Mouse (Mus musculus): ENCODE measurements around the gene Arf3. TPM values are rescaled to one million over a fixed set of nuclear protein-coding genes. Genes with fewer than 3 reads are reported as not detected.
A peak's percentile ranks its signal among the peaks of the same experiment; 100 is the strongest.

Gene Arf3
- polyA plus RNA-seq, 1 experiment from 2014 or later, result 49.1 TPM

DNA sequence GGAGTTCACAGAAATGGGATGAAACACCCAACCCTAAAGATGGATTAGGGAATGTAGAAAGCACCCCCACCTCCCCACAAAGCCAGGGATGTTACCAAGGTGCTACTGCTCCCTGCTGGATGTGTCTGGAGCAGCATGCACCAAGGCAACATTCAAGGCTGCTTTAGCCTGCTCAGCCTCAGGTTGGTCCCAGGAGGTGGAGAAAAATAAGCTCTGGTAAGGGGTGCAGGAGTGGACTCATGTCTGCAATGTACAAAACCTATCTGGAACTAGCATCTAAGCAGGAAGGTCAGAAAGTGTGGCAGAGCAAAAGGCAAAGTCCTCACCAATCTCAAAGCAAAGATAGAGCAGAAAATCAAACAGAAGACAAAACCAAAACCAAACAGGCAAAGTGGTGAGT is 25.1 kb downstream of the Arf3 start:
- no peak overlapping the region for H3K4me3 ChIP-seq
- DNase-seq (ENCODE audit: low spot score), result no peak
- no peaks in the 10 kb centered on the region for H3K4me1 ChIP-seq
- no peaks in the 10 kb centered on the region for H3K9me3 ChIP-seq (replicated peaks)
- no peaks in the 10 kb centered on the region for H3K27me3 ChIP-seq (ENCODE audit: low read depth, poor library complexity, severe bottlenecking)
- peaks cover 81% of the 10 kb centered on the region for H3K36me3 ChIP-seq
- H3K27ac ChIP-seq, result no peak overlapping the region

- no peaks in the 10 kb centered on the region for H3K9me3 ChIP-seq (replicated peaks)
- peaks cover 67% of the 10 kb centered on the region for H3K36me3 ChIP-seq
- H3K4me1 ChIP-seq, result 0 out of 2 replicates have a peak, but pooled peaks cover 5% of the 10 kb centered on the region
- H3K4me3 ChIP-seq, result no peak overlapping the region
- WGBS, result 92% methylated on average over 10 of the region's 10 CpGs
- no peak for DNase-seq (ENCODE audit: low spot score)
- H3K27ac ChIP-seq, result no peak overlapping the region
- no peaks in the 10 kb centered on the region for H3K27me3 ChIP-seq (ENCODE audit: low read depth, poor library complexity, severe bottlenecking)
Measured at GRCm38 (mm10) chr15:98736521-98736920, 26.5 kb downstream of the Arf3 start.

- WGBS, result 82% methylated on average over 5 of the region's 5 CpGs
- no peaks in the 10 kb centered on the region for H3K9me3 ChIP-seq (replicated peaks)
- peaks cover 42% of the 10 kb centered on the region for H3K36me3 ChIP-seq
- H3K4me3 ChIP-seq, result no peak overlapping the region
- no peaks in the 10 kb centered on the region for H3K27me3 ChIP-seq (ENCODE audit: low read depth, poor library complexity, severe bottlenecking)
- DNase-seq (ENCODE audit: low spot score), result no peak
- H3K4me1 ChIP-seq, result peaks cover 12% of the 10 kb centered on the region; the same call in 1 of the 2 replicates
- H3K27ac ChIP-seq, result no peak overlapping the region
Measured at GRCm38 (mm10) chr15:98733976-98734566, 28.9 kb downstream of the Arf3 start.

DNA sequence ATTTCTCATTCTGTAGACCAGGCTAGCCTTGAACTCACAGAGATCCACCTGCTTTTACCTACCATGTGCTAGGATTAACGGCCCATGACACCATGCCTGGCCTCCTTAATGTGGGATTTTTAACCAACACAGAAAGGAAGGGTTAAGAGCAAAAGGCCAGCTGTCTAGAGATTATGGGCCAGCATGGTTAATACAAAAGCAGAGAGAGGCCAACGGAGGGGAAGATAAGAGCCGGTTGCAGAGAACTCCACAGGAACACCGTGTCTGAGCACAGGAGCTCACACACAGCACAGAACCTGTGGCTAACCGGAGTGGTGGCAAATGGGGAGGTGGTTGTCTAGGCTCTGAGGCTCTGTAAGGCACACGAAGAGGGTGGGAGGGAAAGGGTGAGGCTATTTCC is 29.6 kb downstream of the Arf3 start:
- Histone ChIP-seq H3K27me3 (ENCODE audit: low read depth, poor library complexity, severe bottlenecking) (no peaks in the 10 kb centered on the region), H3K9me3 (replicated peaks) (no peaks in the 10 kb centered on the region), H3K4me1 (peaks cover 19% of the 10 kb centered on the region), H3K27ac (no peak overlapping the region), H3K4me3 (no peak overlapping the region), H3K36me3 (peaks cover 35% of the 10 kb centered on the region)
- no peak for DNase-seq (ENCODE audit: low spot score)
- WGBS, result 75% methylated on average over 6 of the region's 6 CpGs

DNA sequence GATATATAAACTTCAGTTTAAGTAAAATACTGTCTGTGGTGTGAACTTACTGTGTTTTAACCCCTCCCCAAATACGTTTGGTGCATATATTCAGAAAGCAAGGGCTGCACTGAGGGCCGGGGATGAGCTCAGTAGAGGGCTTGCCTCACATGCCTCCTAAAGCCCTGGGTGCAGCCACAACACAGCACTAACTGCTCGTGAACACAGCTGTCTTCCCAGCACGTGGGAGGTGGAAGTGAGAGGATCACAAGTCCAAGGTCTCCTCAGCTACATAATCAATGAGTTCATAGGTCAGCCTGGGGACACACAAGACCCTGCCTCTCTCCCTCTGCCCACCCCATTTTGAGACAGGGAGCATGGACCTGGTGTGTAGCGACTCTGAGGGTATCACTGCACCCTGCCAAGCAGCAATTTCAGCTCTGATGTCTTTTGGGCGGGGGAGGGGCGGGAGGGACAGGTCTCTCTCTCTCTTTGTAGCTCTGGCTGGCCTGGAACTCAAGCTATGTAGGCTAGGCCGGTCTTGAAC is 30.9 kb downstream of the Arf3 start:
- Histone ChIP-seq H3K27ac (no peak overlapping the region), H3K27me3 (ENCODE audit: low read depth, poor library complexity, severe bottlenecking) (no peaks in the 10 kb centered on the region), H3K4me3 (no peak overlapping the region), H3K4me1 (peaks cover 32% of the 10 kb centered on the region), H3K36me3 (peaks cover 22% of the 10 kb centered on the region), H3K9me3 (replicated peaks) (no peaks in the 10 kb centered on the region)
- WGBS, result 69% methylated on average over 8 of the region's 8 CpGs
- DNase-seq (ENCODE audit: low spot score), result no peak

DNA sequence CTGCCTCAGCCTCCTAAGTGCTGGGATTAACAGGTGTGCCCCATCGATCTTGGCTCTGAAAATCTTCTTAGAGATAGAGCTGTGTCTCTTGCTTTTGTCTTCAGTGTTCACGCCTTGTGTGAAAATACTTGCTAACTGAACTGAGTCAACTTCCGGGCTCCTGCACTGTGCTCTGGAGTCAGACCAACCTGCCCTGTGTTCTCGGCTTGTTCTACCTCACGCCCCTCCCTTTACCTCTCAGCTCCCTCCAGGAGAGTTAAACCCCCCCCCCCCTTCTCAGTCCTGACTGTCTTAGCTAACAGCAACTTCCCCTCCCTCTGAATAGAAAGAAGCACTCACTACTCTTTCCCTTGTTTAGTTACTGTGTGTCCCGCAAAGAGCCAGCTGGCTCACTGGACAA is 32.2 kb downstream of the Arf3 start:
- no peak for DNase-seq (ENCODE audit: low spot score)
- H3K27me3 ChIP-seq (ENCODE audit: low read depth, poor library complexity, severe bottlenecking), result no peaks in the 10 kb centered on the region
- H3K9me3 ChIP-seq (replicated peaks), result no peaks in the 10 kb centered on the region
- WGBS, result 87% methylated on average over 6 of the region's 6 CpGs
- peaks cover 10% of the 10 kb centered on the region for H3K36me3 ChIP-seq
- H3K4me3 ChIP-seq, result no peak overlapping the region
- peaks cover 41% of the 10 kb centered on the region for H3K4me1 ChIP-seq
- H3K27ac ChIP-seq, result no peak overlapping the region

- Histone ChIP-seq H3K4me1 (peaks cover 41% of the 10 kb centered on the region), H3K27ac (no peak overlapping the region), H3K4me3 (no peak overlapping the region), H3K9me3 (replicated peaks) (no peaks in the 10 kb centered on the region), H3K27me3 (ENCODE audit: low read depth, poor library complexity, severe bottlenecking) (no peaks in the 10 kb centered on the region), H3K36me3 (peaks cover 2% of the 10 kb centered on the region; the same call in 1 of the 2 replicates)
- DNase-seq (ENCODE audit: low spot score), result no peak
- WGBS, result 79% methylated on average over 7 of the region's 7 CpGs
Measured at GRCm38 (mm10) chr15:98729791-98730545, 33.0 kb downstream of the Arf3 start.

DNA sequence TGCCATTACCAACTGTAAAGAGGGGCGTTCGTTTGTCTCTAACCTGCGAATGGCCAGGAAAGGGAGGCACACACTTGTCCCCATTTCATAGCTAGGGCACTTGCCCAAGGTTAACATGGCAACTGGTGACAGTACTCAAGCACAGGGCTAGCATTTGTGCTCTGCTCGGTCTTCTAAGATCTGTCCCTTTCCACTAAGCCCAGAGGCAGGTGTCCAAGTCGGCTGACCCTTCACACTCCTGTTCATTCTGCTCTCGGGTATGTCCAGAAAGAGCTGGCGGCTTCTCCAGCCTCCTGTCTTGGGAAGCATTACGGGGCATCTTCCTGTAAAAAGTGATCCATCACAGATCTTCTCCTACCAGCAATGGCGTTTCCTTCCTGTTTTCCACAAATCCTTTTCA is 34.6 kb downstream of the Arf3 start:
- Histone ChIP-seq H3K27me3 (ENCODE audit: low read depth, poor library complexity, severe bottlenecking) (peaks cover 5% of the 10 kb centered on the region; the same call in 1 of the 2 replicates), H3K9me3 (replicated peaks) (no peaks in the 10 kb centered on the region), H3K4me3 (peak overlapping the region; percentile 65), H3K27ac (peak overlapping the region; percentile 82; the same call in 1 of the 2 replicates), H3K36me3 (no peaks in the 10 kb centered on the region), H3K4me1 (peaks cover 56% of the 10 kb centered on the region)
- DNase-seq (ENCODE audit: low spot score), result no peak
- 37% methylated on average over 9 of the region's 9 CpGs for WGBS

DNA sequence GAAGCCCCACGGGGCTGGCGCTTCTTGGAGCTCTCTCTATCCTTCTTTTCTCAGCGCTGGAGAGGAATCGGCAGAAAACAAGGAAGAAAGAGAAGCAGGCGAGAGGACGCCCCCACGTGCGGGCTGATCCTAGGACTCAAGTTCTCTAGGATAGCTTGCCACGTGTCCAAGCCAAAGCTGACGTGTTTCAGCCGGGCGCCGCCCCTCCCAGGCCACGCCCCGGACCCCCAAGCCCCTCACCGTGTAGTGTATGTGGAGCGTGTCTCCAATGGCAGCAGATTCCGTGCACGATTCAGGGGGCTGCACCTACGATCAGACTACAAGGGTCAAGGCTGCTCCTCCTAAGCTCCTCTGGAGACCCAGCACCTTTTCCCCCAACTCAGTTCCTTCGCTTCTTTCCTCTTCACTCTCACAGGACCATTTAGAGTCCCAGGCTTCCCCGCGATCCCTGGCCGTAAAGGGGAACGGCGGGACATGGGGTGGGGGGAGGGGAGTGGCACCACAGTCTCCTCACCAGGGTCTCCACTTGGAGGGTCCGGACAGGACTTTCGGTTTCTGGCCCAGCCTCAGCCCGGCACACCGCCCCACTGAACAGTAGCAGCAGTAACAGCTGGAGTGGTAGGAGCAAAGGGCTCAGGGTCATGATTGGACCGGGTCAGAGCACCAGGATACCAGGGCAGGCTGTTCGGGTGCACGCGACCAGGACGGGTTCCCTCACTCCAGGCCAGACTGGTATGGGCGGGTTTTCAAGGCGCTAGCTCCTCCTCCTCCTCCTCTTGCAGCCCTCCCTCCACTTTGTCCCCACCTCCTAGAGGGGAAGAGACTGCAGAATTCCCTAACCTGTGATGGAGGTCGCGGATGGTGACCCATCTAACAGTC is 35.3 kb downstream of the Arf3 start, which contains the start of gene Fkbp11:
TSS of gene Fkbp11 (minus strand) at position 756 of the 879 bp plus-strand sequence.
- DNase-seq (ENCODE audit: low spot score), result peak; percentile 85
- Histone ChIP-seq H3K4me1 (peaks cover 60% of the 10 kb centered on the region), H3K9me3 (replicated peaks) (no peaks in the 10 kb centered on the region), H3K27ac (peak within 1 kb of the TSS; percentile 82), H3K4me3 (peak within 1 kb of the TSS; percentile 65), H3K36me3 (no peaks in the 10 kb centered on the region), H3K27me3 (ENCODE audit: low read depth, poor library complexity, severe bottlenecking) (peaks cover 5% of the 10 kb centered on the region; the same call in 1 of the 2 replicates)
- under 1% methylated on average over 39 of the region's 39 CpGs for WGBS

GRCm38 (mm10) chr15:98726746-98727145 is 36.3 kb downstream of the Arf3 start:
- DNase-seq (ENCODE audit: low spot score), result no peak
- Histone ChIP-seq H3K36me3 (no peaks in the 10 kb centered on the region), H3K4me3 (peak overlapping the region; percentile 65), H3K9me3 (replicated peaks) (no peaks in the 10 kb centered on the region), H3K27me3 (ENCODE audit: low read depth, poor library complexity, severe bottlenecking) (peaks cover 9% of the 10 kb centered on the region), H3K4me1 (peaks cover 61% of the 10 kb centered on the region), H3K27ac (peak overlapping the region; percentile 82)
- WGBS, result 38% methylated on average over 7 of the region's 7 CpGs

- H3K27me3 ChIP-seq (ENCODE audit: low read depth, poor library complexity, severe bottlenecking), result peaks cover 14% of the 10 kb centered on the region
- H3K9me3 ChIP-seq (replicated peaks), result no peaks in the 10 kb centered on the region
- no peak overlapping the region for H3K4me3 ChIP-seq
- no peaks in the 10 kb centered on the region for H3K36me3 ChIP-seq
- WGBS, result 79% methylated on average over 4 of the region's 4 CpGs
- no peak for DNase-seq (ENCODE audit: low spot score)
- no peak overlapping the region for H3K27ac ChIP-seq
- H3K4me1 ChIP-seq, result peaks cover 61% of the 10 kb centered on the region
Measured at GRCm38 (mm10) chr15:98726079-98726478, 36.9 kb downstream of the Arf3 start.

DNA sequence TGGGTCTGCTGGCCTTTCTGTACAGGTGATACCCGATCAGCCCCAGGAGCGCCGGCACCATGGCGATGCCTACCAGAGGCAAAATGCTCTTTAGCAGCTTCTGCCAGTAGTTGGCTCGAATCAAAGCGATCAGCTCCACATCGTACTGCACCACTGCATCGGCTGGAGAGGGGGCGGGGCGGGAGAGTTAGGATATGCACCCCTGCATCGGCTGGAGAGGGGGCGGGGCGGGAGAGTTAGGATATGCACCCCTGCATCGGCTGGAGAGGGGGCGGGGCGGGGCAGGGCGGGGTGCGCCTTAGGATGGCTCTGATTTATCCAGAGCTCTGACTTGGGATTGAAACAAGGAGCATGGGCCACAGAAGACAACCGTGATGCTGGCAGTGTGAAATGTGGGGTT is 38.6 kb downstream of the Arf3 start:
- no peak for DNase-seq (ENCODE audit: low spot score)
- H3K36me3 ChIP-seq, result no peaks in the 10 kb centered on the region
- no peaks in the 10 kb centered on the region for H3K9me3 ChIP-seq (replicated peaks)
- H3K4me1 ChIP-seq, result peaks cover 57% of the 10 kb centered on the region
- no peak overlapping the region for H3K27ac ChIP-seq
- 31% methylated on average over 19 of the region's 19 CpGs for WGBS
- H3K4me3 ChIP-seq, result 0 out of 2 replicates have a peak overlapping the region, but pooled peaks have one; percentile 16
- H3K27me3 ChIP-seq (ENCODE audit: low read depth, poor library complexity, severe bottlenecking), result peaks cover 14% of the 10 kb centered on the region

Measured in limb, embryonic 10.5 days (tissue).